Mouse (Mus musculus) heart, postnatal 0 days (tissue): Measurements from ENCODE around the gene 6330409D20Rik.

Experiments used
- CTCF ChIP-seq: IDR thresholded peaks from 2 replicates; pipeline ENCODE4 v1.5.1; 2016; ENCODE audit warnings: antibody characterized with exemption, control low read depth, low read depth
- EP300 ChIP-seq: IDR thresholded peaks from 2 replicates; pipeline ENCODE4 v1.6.1; 2016; ENCODE audit warnings: antibody characterized with exemption, low read depth

DNA sequence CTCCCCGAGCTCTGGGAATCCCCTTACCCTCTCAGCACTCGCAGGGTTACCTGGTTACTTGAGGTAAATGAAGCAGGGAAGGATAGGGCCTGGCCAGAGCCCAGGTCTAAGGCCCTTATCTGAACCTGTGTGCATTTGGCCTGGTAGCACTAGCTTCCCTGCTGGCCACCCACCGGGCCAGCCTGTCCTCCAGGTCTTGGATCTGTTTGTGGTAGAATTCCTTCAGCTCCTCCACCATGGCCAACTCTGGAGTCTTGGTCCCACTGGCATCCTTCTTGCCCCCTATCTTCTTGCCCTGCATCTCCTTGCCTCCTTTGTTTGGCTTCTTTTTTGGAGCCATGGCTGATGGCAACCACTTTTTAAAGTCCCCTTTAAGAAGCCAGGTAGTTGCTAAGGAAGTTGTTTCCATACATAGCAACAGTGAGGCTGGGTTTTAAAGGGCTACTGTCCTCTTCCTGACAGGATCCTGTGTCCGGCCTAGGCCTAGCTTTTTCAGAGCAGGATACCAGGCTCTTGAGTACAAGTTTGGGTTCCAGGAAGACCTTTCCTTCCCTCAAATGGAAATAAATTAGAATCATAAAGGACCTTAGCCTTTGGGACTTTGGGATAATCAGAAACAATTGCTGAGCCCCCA lies 43.3 kb upstream of the 6330409D20Rik start, which contains the start of gene Cfap157:
- TF ChIP-seq CTCF (no peak), EP300 (no peak)
